Mouse (Mus musculus): ENCODE data around the gene Kctd13.

The Kctd13 gene

DNA sequence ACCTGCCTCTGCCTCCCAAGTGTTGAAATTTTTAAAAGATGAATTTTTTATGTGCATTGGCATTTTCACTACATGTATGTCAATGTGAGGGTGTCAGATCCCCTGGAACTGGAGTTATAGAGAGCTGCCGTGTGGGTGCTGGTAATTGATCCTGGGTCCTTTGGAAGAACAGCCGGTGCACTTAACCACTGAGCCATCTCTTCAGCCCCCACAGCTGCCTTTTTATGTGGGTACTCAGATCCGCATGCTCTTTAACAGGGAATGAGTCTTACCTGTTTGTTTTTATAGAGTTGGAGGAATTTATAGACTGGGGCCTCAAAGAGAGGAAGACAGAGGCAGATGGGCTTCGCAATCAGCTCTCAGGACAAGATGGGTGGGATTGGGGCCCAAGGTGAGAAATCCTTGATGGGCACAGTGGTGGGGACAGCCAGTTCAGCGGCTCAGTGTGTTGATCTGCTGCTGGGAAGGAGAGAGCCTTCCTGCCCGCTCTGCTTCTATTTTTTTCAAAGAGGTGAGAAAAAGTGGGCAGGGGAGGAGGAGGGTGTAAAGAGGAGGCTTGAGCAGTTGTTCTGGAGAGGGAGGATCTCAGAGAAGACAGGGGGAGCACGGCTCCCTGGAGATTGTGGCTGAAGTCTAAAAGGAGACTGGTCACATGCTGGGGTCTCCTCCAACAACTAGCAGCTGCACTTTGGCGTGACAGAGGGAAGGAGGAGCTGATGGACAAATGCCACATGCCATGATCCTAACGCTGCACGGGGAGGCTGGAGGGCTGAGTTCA is 56.2 kb downstream of the Kctd13 start:
- peak in 1 of 2 experiments; percentile 31 for DNase-seq

DNA sequence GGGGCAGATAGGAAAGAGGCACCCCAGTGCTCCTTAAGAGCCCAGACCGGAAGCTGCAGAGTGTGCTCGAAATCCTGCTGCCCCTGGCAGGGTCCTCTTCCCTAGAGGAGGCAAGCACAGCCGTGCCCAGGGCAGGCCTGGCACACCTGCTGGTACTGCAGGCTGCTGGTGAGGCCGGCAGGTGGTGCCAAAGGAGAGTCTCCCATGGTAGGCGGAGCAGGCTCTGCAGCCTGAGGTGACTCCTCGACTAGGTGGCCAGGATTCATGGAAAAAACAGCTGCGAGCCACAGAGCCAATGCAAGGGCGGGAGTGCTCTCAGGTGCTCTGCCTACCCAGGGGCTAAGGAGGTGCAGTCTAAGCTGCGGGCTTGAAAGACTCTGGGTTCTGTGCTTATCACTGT is 57.6 kb downstream of the Kctd13 start:
- peak; percentile 85 to 89 for DNase-seq

DNA sequence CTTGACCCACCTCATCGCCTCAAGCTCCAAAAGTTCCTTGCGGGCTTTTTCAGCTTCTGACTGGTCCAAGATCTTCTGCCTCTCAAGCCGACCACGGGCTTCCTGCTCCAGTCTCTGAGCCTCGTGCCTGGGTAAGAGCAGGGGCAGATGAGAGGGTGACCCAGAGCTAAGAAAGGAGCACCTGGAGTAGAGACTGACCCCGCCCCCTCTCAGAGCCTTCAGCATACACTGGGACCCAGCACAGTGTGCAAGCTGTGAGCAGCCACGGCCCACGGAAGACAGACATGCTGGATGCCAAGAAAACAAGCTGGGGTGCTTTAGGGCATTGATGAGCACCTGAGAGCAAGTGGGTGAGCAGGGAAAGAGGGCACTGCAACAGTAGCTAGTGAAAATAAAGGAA is 60.1 kb downstream of the Kctd13 start:
- DNase-seq, result no peak
